Comparison of ENCODE assay signal across 11 mouse cellular contexts in genomic region chr4:143379931-143380715, GRCm38 (mm10). TPM values are rescaled to one million over a fixed set of nuclear protein-coding genes. Genes with fewer than 3 reads are reported as not detected.
A peak's percentile ranks its signal among the peaks of the same experiment; 100 is the strongest.
DNase-seq lines count a peak whose midpoint lies in the region; ATAC-seq lines count a peak whose summit lies in the region.
"Had no signal": no experiment of that assay in that cellular context is flagged by ENCODE, and none has a peak within 500 bp of the region (broad histone marks: within the 10 kb centered on the region; RNA-seq: fewer than 3 reads in every experiment).

No protein-coding gene starts in this region.

- ATAC-seq in heart, embryonic 14.5 days (ENCODE audit: insufficient number of reproducible peaks, insufficient read depth, low FRiP score, low read depth): no peak
- ATAC-seq in forebrain, embryonic 13.5 days: peak; percentile 55; the same call in 1 of the 2 replicates
- peak; percentile 79 for ATAC-seq in midbrain, embryonic 11.5 days (ENCODE audit: low FRiP score)
- no peak for ATAC-seq in activated CD4-positive, CD25-positive, alpha-beta regulatory T cell, adult 4 months

- peak overlapping the region; percentile 3; the same call in 1 of the 2 replicates for H3K4me2 ChIP-seq in heart, embryonic 14.5 days (ENCODE audit: low read length)
- H3K4me2 ChIP-seq in forebrain, embryonic 13.5 days: no peak overlapping the region; the same call in 1 of the 2 replicates
- H3K4me2 ChIP-seq in midbrain, embryonic 11.5 days: peak overlapping the region; percentile 22; the same call in 1 of the 2 replicates
- H3K4me2 ChIP-seq: limb, embryonic 15.5 days had no signal

- no peak overlapping the region for H3K4me3 ChIP-seq in heart, embryonic 14.5 days (ENCODE audit: control insufficient read depth in 1 of 2, insufficient read depth in 1 of 2, low read depth in 1 of 2, low read length in 2 of 2)
- H3K4me3 ChIP-seq in forebrain, embryonic 13.5 days: no peak overlapping the region
- no peak overlapping the region for H3K4me3 ChIP-seq in midbrain, embryonic 11.5 days (ENCODE audit: low read depth, low read length)
- H3K4me3 ChIP-seq: limb, embryonic 15.5 days had no signal

- H3K27me3 ChIP-seq in heart, embryonic 14.5 days (ENCODE audit: control insufficient read depth, insufficient read depth, low read length): peaks cover 15% of the 10 kb centered on the region
- H3K27me3 ChIP-seq in forebrain, embryonic 13.5 days: no peaks in the 10 kb centered on the region
- no peaks in the 10 kb centered on the region for H3K27me3 ChIP-seq in midbrain, embryonic 11.5 days (ENCODE audit: control insufficient read depth, insufficient read depth, low read length)

- 29% methylated on average over 15 of the region's 15 CpGs for WGBS in heart, embryonic 14.5 days
- WGBS in forebrain, embryonic 13.5 days: 34% methylated on average over 15 of the region's 15 CpGs
- 18% methylated on average over 15 of the region's 15 CpGs for WGBS in midbrain, embryonic 11.5 days

- H3K36me3 ChIP-seq in heart, embryonic 14.5 days (ENCODE audit: control insufficient read depth, insufficient read depth, low read length): no peaks in the 10 kb centered on the region
- H3K36me3 ChIP-seq in forebrain, embryonic 13.5 days (ENCODE audit: poor library complexity, severe bottlenecking): no peaks in the 10 kb centered on the region
- H3K36me3 ChIP-seq in midbrain, embryonic 11.5 days (ENCODE audit: control insufficient read depth, insufficient read depth, low read length): no peaks in the 10 kb centered on the region
- H3K36me3 ChIP-seq: limb, embryonic 15.5 days had no signal

- no peaks in the 10 kb centered on the region for H3K9me3 ChIP-seq in heart, embryonic 14.5 days (ENCODE audit: control insufficient read depth, low read length)
- no peaks in the 10 kb centered on the region for H3K9me3 ChIP-seq in forebrain, embryonic 13.5 days (replicated peaks)
- H3K9me3 ChIP-seq in midbrain, embryonic 11.5 days (ENCODE audit: control insufficient read depth, low read length): no peaks in the 10 kb centered on the region
- H3K9me3 ChIP-seq: limb, embryonic 15.5 days had no signal

- DNase-seq in heart, adult 9 months (ENCODE audit: low spot score in 2 of 2): no peak
- DNase-seq in embryo, embryonic 10 days (ENCODE audit: low spot score): peak; percentile 43
- DNase-seq in midbrain, embryonic 11.5 days (ENCODE audit: low spot score, missing footprints): peak; percentile 93
- DNase-seq in adrenal gland, postnatal 25 days: no peak
- no peak for DNase-seq in T-cell, adult 2 months (ENCODE audit: low spot score)

- no peak overlapping the region for H3K27ac ChIP-seq in heart, embryonic 14.5 days (replicated peaks in 1 of 2; ENCODE audit: control insufficient read depth in 1 of 2, insufficient read depth in 1 of 2, low read depth in 2 of 2, low read length in 2 of 2)
- no peak overlapping the region for H3K27ac ChIP-seq in forebrain, embryonic 13.5 days
- peak overlapping the region; percentile 44; the same call in 1 of the 2 replicates for H3K27ac ChIP-seq in midbrain, embryonic 11.5 days (ENCODE audit: low read depth, low read length)
- H3K27ac ChIP-seq: limb, embryonic 15.5 days had no signal

- H3K4me1 ChIP-seq in heart, embryonic 14.5 days (ENCODE audit: control insufficient read depth in 2 of 2, insufficient read depth in 2 of 2, low read length in 2 of 2): no peaks in the 10 kb centered on the region; a peak in 1 of 4 replicates
- peaks cover 13% of the 10 kb centered on the region for H3K4me1 ChIP-seq in forebrain, embryonic 13.5 days
- peaks cover 12% of the 10 kb centered on the region for H3K4me1 ChIP-seq in midbrain, embryonic 11.5 days (ENCODE audit: control insufficient read depth, insufficient read depth, low read length)
- H3K4me1 ChIP-seq: limb, embryonic 15.5 days had no signal

- H3K9ac ChIP-seq in heart, embryonic 14.5 days (ENCODE audit: low read length): no peak overlapping the region
- no peak overlapping the region for H3K9ac ChIP-seq in forebrain, embryonic 13.5 days
- H3K9ac ChIP-seq in midbrain, embryonic 11.5 days (ENCODE audit: low read length): peak overlapping the region; percentile 31
- H3K9ac ChIP-seq: limb, embryonic 15.5 days had no signal

RNA-seq across cellular contexts. Expression of gene Pramel1, which starts 14.1 kb away (rescaled TPM):
- polyA plus RNA-seq in heart, embryonic 14.5 days (2014; fragmentation: Nextera tagmentation; extraction: Ambion mirVana): not detected in 2 replicates
- polyA plus RNA-seq in forebrain, embryonic 13.5 days (2015; fragmentation: Nextera tagmentation; extraction: Ambion mirVana): not detected in 2 replicates
- polyA plus RNA-seq in midbrain, embryonic 11.5 days (2014; fragmentation: Nextera tagmentation; extraction: Ambion mirVana): not detected in 2 replicates
- not detected in 2 replicates for total RNA-seq in adrenal gland, postnatal 25 days (2021)
- not detected for polyA plus RNA-seq in activated CD4-positive, CD25-positive, alpha-beta regulatory T cell, adult 4 months (2017; shearing (Covaris generic))
- total RNA-seq: heart, postnatal 10 days; neutrophil, adult 5-6 weeks had no signal
- polyA plus RNA-seq: limb, embryonic 15.5 days had no signal

RNA-seq across cellular contexts. Expression of gene Lrrc38, which starts 30.6 kb away (rescaled TPM):
- 0.24 and 0.47 TPM in 2 replicates for polyA plus RNA-seq in heart, embryonic 14.5 days (2014; fragmentation: Nextera tagmentation; extraction: Ambion mirVana)
- polyA plus RNA-seq in forebrain, embryonic 13.5 days (2015; fragmentation: Nextera tagmentation; extraction: Ambion mirVana): not detected in 2 replicates
- polyA plus RNA-seq in midbrain, embryonic 11.5 days (2014; fragmentation: Nextera tagmentation; extraction: Ambion mirVana): 0.08 and 0.27 TPM in 2 replicates
- not detected in 2 replicates for total RNA-seq in adrenal gland, postnatal 25 days (2021)
- not detected for polyA plus RNA-seq in activated CD4-positive, CD25-positive, alpha-beta regulatory T cell, adult 4 months (2017; shearing (Covaris generic))
- total RNA-seq: neutrophil, adult 5-6 weeks had no signal

RNA-seq across cellular contexts. Expression of gene Pramef8, which starts 32.1 kb away (rescaled TPM):
- 12.7 and 13.4 TPM in 2 replicates for polyA plus RNA-seq in heart, embryonic 14.5 days (2014; fragmentation: Nextera tagmentation; extraction: Ambion mirVana)
- polyA plus RNA-seq in forebrain, embryonic 13.5 days (2015; fragmentation: Nextera tagmentation; extraction: Ambion mirVana): 24.3 and 24.4 TPM in 2 replicates
- polyA plus RNA-seq in midbrain, embryonic 11.5 days (2014; fragmentation: Nextera tagmentation; extraction: Ambion mirVana): 15.6 and 18.6 TPM in 2 replicates
- total RNA-seq in adrenal gland, postnatal 25 days (2021): 11.6 and 13.0 TPM in 2 replicates
- polyA plus RNA-seq in activated CD4-positive, CD25-positive, alpha-beta regulatory T cell, adult 4 months (2017; shearing (Covaris generic)): 10 to 100 TPM; 35.9 to 37.4 TPM

Comparison
In these comparisons a context has a peak if more than half of its experiments do, and no peak if none do; other contexts are left out.
1. ATAC-seq: peak in forebrain, embryonic 13.5 days (single experiment) and midbrain, embryonic 11.5 days (single experiment); none in heart, embryonic 14.5 days (single experiment) and activated CD4-positive, CD25-positive, alpha-beta regulatory T cell, adult 4 months (single experiment).
2. DNase-seq: peak in embryo, embryonic 10 days (single experiment) and midbrain, embryonic 11.5 days (single experiment); none in heart, adult 9 months (0 of 2), adrenal gland, postnatal 25 days (single experiment) and T-cell, adult 2 months (single experiment).